Mouse (Mus musculus): ENCODE data around the gene Capn3.

DNA sequence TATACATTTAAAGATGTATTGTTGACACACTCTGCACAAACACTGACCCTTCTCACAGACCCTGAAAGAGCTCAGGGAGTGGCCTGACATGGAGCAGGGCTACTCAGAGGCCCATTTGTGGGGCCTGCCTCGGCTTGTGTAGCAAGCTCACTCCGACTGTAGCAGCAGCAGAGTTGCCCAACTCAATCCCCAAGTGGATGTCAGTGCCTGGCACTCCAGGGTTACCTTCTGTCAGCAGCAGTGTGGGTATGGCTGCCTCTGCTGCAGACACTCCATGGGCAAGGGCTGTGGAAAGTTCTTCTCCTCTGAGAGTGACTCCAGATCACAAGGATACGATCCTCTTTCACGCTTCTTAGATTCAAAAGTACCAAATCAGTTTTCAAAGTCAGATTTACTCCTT is 4.4 kb downstream of the Capn3 start:
- TF ChIP-seq ZC3H11A (IDR thresholded peaks at IDR 0.05; ENCODE audit: borderline replicate concordance, low read depth, low read length) (no peak), ZNF384 (IDR thresholded peaks at IDR 0.05; ENCODE audit: low read depth, low read length) (no peak), MAFK (IDR thresholded peaks at IDR 0.05; ENCODE audit: insufficient read depth, low read depth, low read length) (no peak)

Data from ES-E14 (cell line).